Mouse (Mus musculus) liver, embryonic 12.5 days (tissue): ENCODE data around the gene Nol9. TPM values are rescaled to one million over a fixed set of nuclear protein-coding genes. Genes with fewer than 3 reads are reported as not detected.

ENCODE experiments used
- ATAC-seq: fragments of 200-750 bp; cut with Nextera tagmentation; 2 replicates; pipeline ENCODE4 v1.8.0; 2017; ENCODE audit warnings: moderate number of reproducible peaks, mild to moderate bottlenecking, moderate library complexity
- H3K27ac ChIP-seq: fragments of 300-500 bp; sonication (generic); 2 replicates; pipeline ENCODE4 v1.5.1; 2016; ENCODE audit warnings: mild to moderate bottlenecking
- H3K27me3 ChIP-seq: fragments of 300-500 bp; sonication (generic); replicated peaks from 2 replicates; pipeline ENCODE4 v1.6.1; 2016; ENCODE audit warnings: mild to moderate bottlenecking, moderate library complexity
- H3K36me3 ChIP-seq: fragments of 300-500 bp; sonication (generic); 2 replicates; pipeline ENCODE4 v1.6.1; 2016; ENCODE audit warnings: mild to moderate bottlenecking, moderate library complexity
- H3K4me1 ChIP-seq: fragments of 300-500 bp; sonication (generic); 2 replicates; pipeline ENCODE4 v1.6.1; 2016
- H3K4me2 ChIP-seq: fragments of 300-500 bp; sonication (generic); 2 replicates; pipeline ENCODE4 v1.6.1; 2016; ENCODE audit warnings: mild to moderate bottlenecking, moderate library complexity
- H3K4me3 ChIP-seq: fragments of 300-500 bp; sonication (generic); 2 replicates; pipeline ENCODE4 v1.5.1; 2016; ENCODE audit warnings: mild to moderate bottlenecking, moderate library complexity
- H3K9ac ChIP-seq: fragments of 300-500 bp; sonication (generic); 2 replicates; pipeline ENCODE4 v1.6.1; 2016; ENCODE audit warnings: mild to moderate bottlenecking, moderate library complexity
- H3K9me3 ChIP-seq: fragments of 300-500 bp; sonication (generic); replicated peaks from 2 replicates; pipeline ENCODE4 v1.6.1; 2016; ENCODE audit warnings: mild to moderate bottlenecking, moderate library complexity
- WGBS: fragments of 180-500 bp; shearing (Covaris S2); methylation state at CpG from one replicate; pipeline ENCODE4 v1.1.7; 2016; ENCODE audit not compliant: insufficient replicate concordance; 5-methylcytosine and 5-hydroxymethylcytosine counted together
- polyA plus RNA-seq: library from polyadenylated mRNA; unstranded; fragments of >200 nt; fragmentation: Nextera tagmentation; extraction: Ambion mirVana; gene quantifications from 2 replicates; pipeline ENCODE4 v1.2.1, GENCODE M21; 2016

The Nol9 gene
- polyA plus RNA-seq, 1 experiment from 2014 or later = 44.0 TPM

DNA sequence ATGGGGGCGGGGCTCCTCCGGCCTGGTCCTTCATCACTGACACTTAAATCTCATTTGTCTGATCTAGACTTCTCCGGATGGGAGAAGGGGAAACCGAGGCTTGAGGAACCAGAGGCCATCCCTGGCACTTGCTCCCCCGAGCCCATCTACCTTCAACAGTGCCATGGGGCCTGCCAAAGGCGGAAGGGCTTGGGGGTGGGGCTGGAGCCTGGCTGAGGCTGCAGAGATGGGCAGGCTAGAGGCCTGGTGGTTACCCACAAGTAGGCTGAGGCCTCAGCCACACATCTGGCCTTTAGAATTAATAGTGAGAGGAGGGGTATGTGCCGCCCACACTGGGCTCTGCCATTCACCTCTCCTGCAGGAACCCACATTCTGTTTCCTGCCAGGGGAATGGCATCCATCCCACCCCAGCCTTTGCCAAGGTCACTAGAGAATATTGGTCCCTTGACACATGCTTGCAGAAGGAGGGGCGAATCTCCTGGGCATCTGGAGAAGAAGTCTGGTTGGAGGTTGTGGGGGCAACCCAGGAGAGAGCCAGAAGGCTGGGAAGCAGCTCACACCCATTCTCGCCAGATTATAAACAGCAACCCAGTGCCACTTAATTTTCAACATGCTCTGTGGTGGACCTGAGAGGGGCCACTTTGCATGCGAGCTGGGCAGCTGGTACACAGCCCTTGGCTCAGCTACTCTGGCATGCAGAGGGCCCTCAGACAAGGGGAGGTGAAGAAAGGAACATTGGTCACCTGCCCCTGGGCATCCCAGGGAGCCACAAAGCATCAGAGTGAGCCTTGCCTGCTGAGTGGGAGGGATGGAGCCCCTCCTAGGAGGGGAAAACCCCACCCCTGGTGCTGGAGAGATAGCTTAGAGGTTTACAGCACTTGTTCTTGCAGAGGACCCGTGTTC lies 31.6 kb downstream of the Nol9 start:
- Histone ChIP-seq H3K4me2 (no peak overlapping the region), H3K27me3 (peaks cover 9% of the 10 kb centered on the region), H3K4me1 (peaks cover 28% of the 10 kb centered on the region), H3K9me3 (no peaks in the 10 kb centered on the region), H3K9ac (no peak overlapping the region), H3K4me3 (no peak overlapping the region), H3K27ac (no peak overlapping the region), H3K36me3 (no peaks in the 10 kb centered on the region)
- no peak for ATAC-seq
- WGBS = 47% methylated on average over 11 of the region's 11 CpGs

DNA sequence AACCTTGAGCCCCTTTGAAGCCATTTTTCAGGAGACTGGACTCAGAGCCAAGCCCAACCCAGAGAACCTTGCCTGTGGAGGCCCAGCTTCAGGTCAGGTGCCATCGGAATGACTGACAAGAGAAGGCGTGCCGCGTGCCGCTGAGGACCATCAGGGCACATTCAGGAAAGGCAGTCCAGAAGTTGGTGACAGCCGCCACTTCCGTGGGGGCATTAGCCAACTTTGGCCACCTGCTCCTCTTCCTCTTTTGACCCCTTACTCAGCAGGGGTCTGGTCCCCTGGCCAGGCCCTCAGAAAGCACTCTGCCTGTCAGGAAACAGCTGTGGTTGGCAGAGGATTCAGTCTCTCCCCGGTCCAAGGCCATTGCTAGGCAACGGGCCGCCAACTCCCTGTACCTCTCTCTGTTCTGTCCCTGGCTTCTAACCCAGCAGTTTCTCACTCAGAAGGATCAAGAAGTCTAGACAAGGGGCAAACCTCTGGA lies 33.0 kb downstream of the Nol9 start, which contains the start of gene Plekhg5:
Gene Plekhg5, plus strand, starts transcription at position 378 of the 481 bp plus-strand sequence.
- Histone ChIP-seq H3K27me3 (peaks cover 17% of the 10 kb centered on the region), H3K9me3 (no peaks in the 10 kb centered on the region), H3K36me3 (no peaks in the 10 kb centered on the region), H3K27ac (no peak within 1 kb of the TSS), H3K9ac (no peak within 1 kb of the TSS), H3K4me3 (no peak within 1 kb of the TSS), H3K4me1 (peaks cover 34% of the 10 kb centered on the region), H3K4me2 (no peak within 1 kb of the TSS)
- ATAC-seq = no peak
- 26% methylated on average over 10 of the region's 10 CpGs for WGBS

DNA sequence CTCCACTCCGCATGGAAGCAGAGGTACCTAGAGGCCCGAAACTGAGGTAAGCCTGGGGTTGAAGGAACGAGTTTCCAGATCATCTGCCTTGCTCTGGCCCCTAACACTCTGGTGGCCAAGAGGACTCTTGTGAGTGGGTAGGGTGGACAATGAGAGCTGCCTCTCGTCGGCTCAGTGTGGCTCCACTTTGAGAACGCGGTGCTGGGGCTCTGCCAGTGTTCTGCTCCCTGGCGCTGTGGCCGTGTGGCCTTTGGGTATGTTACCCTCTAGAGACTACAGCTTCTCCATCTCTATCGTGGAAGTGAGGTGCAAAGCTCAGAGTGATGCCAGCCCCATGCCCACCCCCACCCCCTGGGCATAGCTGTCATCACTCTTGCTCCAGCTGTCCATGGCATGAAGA lies 33.5 kb downstream of the Nol9 start:
- Histone ChIP-seq H3K36me3 (no peaks in the 10 kb centered on the region), H3K9me3 (no peaks in the 10 kb centered on the region), H3K4me2 (no peak overlapping the region), H3K4me3 (no peak overlapping the region), H3K27ac (no peak overlapping the region), H3K4me1 (peaks cover 34% of the 10 kb centered on the region), H3K27me3 (peaks cover 20% of the 10 kb centered on the region), H3K9ac (no peak overlapping the region)
- ATAC-seq = no peak
- WGBS = 55% methylated on average over 10 of the region's 10 CpGs

DNA sequence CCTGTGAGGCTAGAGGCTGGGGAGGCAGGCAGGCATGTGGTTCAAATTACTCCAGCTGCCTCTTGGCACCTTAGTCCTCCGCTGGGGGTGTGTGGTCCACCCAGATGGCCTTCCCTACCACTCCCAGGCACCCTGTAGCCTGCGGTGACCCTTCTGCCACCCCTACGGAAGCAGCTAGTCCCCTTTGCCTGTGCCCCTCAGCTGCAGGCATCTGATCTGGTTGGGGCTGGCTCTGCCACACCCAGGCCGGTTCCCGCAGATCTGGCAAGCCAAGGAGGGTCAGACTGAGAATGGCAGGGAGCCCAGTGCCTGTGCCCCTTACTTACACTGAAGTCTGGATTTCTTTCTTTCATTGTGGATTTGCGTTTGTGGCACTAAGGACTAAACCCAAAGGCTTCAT lies 34.6 kb downstream of the Nol9 start:
- Histone ChIP-seq H3K4me1 (peaks cover 40% of the 10 kb centered on the region), H3K27ac (no peak overlapping the region), H3K4me3 (no peak overlapping the region), H3K36me3 (no peaks in the 10 kb centered on the region), H3K4me2 (no peak overlapping the region), H3K9me3 (no peaks in the 10 kb centered on the region), H3K27me3 (peaks cover 20% of the 10 kb centered on the region), H3K9ac (no peak overlapping the region)
- ATAC-seq = no peak
- WGBS = 74% methylated on average over 6 of the region's 6 CpGs

DNA sequence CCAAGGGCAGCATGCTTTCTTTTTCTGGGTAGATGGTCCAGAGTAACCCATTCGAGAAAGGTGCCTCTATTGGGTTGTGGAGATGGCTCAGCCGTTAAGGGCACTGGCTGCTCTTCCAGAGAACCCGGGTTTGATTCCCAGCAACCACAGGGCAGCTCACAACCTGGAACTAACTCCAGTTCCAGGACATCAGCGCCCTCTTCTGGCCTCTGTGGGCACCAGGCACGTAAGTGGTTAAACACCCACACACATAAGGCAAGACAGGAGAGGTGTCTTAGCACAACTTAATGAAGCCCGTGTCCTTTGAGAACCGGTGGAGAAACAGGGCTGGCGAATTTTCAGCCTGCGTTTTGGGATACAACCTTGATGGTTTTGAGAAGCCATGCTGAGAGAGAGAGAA lies 35.4 kb downstream of the Nol9 start:
- Histone ChIP-seq H3K4me2 (no peak overlapping the region), H3K4me1 (peaks cover 40% of the 10 kb centered on the region), H3K36me3 (no peaks in the 10 kb centered on the region), H3K9me3 (no peaks in the 10 kb centered on the region), H3K4me3 (no peak overlapping the region), H3K9ac (no peak overlapping the region), H3K27me3 (peaks cover 20% of the 10 kb centered on the region), H3K27ac (no peak overlapping the region)
- no peak for ATAC-seq
- WGBS = 78% methylated on average over 9 of the region's 9 CpGs

DNA sequence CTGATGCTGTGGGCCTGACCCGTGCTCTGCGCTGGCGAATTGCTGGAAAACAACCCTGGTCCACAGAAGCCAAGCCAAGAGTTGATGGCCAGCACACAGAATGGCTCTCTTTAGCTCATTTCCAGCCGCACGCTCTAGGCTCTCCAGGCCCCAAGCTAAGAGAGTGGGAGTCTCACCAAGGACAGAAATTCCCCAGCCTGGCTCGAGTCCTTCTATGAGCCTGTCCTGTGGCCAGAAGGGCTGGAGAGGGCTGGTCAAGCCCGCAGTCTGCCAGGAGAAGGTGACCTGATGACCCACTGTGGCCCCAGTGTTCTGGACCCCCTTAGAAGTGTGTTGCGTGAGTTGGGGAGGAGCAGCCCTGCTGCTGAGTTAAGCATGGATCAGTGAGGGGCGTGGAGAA lies 38.1 kb downstream of the Nol9 start:
- Histone ChIP-seq H3K9ac (no peak overlapping the region), H3K9me3 (no peaks in the 10 kb centered on the region), H3K36me3 (no peaks in the 10 kb centered on the region), H3K27me3 (peaks cover 19% of the 10 kb centered on the region), H3K4me3 (no peak overlapping the region), H3K4me1 (peaks cover 28% of the 10 kb centered on the region), H3K4me2 (no peak overlapping the region), H3K27ac (no peak overlapping the region)
- ATAC-seq = no peak
- WGBS = 76% methylated on average over 9 of the region's 9 CpGs

DNA sequence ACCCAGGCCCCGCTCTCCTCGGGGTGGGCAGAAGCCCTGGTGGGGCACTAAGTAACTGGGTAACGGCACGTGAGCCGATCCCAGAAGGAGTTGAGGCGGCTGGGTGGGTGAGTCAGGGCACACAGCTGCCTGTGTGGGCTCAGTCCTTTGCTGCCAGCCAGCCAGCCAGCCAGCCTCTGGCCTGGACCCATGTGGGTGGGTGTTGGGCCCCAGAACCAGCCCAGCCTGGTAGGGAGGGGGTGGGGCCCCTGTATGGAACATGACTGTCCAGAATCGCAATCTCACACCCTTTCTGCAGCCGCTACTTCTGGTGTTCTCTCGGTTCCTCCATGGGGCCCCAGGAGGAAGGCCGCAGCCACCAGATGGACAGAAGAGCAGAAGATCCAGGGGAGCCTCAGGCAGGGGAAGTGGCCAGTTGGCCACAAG lies 39.0 kb downstream of the Nol9 start:
- Histone ChIP-seq H3K9ac (no peak overlapping the region), H3K27me3 (0 out of 2 replicates have a peak, but pooled peaks cover 11% of the 10 kb centered on the region), H3K27ac (no peak overlapping the region), H3K4me1 (peaks cover 23% of the 10 kb centered on the region), H3K36me3 (no peaks in the 10 kb centered on the region), H3K4me3 (no peak overlapping the region), H3K9me3 (no peaks in the 10 kb centered on the region), H3K4me2 (no peak overlapping the region)
- 63% methylated on average over 10 of the region's 10 CpGs for WGBS
- ATAC-seq = no peak; the same call in 1 of the 2 replicates

DNA sequence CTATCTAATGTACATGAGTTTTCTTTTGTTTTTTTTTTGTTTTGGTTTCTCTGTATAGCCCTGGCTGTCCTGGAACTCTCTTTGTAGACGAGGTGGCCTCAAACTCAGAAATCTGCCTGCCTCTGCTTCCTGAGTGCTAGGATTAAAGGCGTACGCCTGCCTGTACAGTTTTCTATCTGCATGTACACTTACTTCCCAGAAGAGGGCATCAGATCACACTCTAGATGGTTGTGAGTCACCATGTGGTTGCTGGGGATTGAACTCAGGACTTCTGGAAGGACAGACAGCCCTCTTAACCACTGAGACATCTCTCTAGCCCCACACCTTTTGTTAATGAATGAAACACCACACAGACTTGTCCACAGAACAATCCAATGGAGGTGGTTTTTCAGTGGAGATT lies 40.1 kb downstream of the Nol9 start:
- no peak for ATAC-seq
- Histone ChIP-seq H3K4me2 (no peak overlapping the region), H3K9ac (no peak overlapping the region)

DNA sequence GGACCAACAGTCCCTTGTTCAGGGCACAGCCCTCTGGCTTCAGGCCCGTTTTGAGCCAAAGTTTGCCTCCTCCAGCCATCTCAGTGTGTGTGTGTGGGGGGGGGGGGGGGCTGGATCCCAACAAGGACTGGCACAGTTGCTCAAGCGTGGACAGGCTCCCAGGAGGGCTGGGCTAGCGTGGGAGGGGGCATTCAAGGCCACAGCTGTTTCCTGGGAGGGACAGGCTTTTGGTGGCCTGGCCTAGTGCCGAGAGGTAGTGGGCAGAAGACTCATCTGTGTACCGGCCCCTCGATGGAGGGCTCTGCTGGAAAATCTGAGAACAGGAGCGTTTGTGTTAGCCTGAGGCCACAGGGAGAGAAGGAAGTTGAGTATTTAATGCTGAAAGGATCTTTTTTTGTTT lies 40.8 kb downstream of the Nol9 start:
- Histone ChIP-seq H3K4me3 (no peak overlapping the region), H3K9ac (no peak overlapping the region), H3K4me1 (peaks cover 13% of the 10 kb centered on the region), H3K4me2 (no peak overlapping the region), H3K27ac (no peak overlapping the region), H3K9me3 (no peaks in the 10 kb centered on the region), H3K36me3 (no peaks in the 10 kb centered on the region), H3K27me3 (peaks cover 26% of the 10 kb centered on the region)
- no peak for ATAC-seq
- WGBS = 65% methylated on average over 7 of the region's 7 CpGs

More for the DNA sequence above, 40.1 kb downstream of the Nol9 start:
- Histone ChIP-seq H3K27me3 (peaks cover 19% of the 10 kb centered on the region; the same call in 1 of the 2 replicates), H3K27ac (no peak overlapping the region), H3K9me3 (no peaks in the 10 kb centered on the region), H3K4me3 (no peak overlapping the region), H3K36me3 (no peaks in the 10 kb centered on the region), H3K4me1 (peaks cover 13% of the 10 kb centered on the region)
- 69% methylated on average over 3 of the region's 3 CpGs for WGBS

DNA sequence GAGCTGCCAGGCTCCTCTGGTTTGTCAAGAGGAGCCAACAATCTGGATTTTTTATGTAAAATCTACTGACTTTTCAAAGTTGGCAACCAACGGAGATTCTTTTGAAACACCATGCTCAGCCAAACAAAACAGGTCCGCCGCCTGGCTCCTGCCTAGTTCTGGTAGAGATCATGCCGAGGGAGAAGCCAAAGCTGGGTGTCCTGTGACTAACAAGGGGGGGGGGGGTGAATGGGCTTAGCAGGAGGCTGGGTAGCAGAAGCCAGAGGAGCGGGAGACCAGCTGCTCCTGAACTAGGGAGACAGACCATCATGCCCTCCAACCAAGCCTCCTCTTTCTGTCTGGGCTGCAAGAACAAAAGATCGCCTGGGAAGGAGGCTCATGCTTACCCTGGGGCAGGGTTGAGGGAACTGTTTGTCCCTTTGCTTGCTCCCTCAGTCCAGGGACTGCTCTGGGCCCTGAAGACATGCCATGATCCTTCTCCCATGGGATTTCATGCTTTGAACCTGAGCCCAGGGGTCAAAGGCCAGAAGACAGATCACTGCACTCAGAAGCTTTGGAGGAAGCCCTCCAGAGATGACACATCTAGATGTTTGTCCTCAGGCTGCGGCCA lies 44.6 kb downstream of the Nol9 start:
- 71% methylated on average over 7 of the region's 7 CpGs for WGBS
- ATAC-seq = no peak
- Histone ChIP-seq H3K27ac (no peak overlapping the region), H3K4me1 (peaks cover 25% of the 10 kb centered on the region), H3K36me3 (no peaks in the 10 kb centered on the region), H3K9ac (no peak overlapping the region), H3K4me2 (no peak overlapping the region), H3K27me3 (peaks cover 25% of the 10 kb centered on the region), H3K9me3 (no peaks in the 10 kb centered on the region), H3K4me3 (no peak overlapping the region)

DNA sequence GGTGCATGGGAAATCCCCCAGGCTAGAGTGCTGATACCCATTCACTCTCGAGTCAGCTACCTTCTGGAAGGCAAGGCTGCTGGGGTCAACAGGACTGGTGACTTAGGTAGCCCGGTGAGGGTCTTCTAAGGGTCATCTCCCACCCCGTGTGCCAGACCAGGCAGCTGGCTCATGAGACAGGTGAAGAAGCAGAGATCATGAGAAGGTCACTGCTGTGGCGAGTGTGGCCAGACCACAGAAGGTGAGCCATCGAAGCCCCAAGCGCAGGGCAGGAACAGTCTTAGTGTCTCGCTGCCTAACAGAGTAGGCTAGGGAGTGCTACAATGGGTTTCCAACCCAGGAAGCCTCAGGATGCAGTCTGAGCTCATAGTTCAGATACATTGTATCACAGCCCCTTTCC lies 45.5 kb downstream of the Nol9 start:
- H3K9me3 ChIP-seq = no peaks in the 10 kb centered on the region
- WGBS = 69% methylated on average over 7 of the region's 7 CpGs
- no peak for ATAC-seq

DNA sequence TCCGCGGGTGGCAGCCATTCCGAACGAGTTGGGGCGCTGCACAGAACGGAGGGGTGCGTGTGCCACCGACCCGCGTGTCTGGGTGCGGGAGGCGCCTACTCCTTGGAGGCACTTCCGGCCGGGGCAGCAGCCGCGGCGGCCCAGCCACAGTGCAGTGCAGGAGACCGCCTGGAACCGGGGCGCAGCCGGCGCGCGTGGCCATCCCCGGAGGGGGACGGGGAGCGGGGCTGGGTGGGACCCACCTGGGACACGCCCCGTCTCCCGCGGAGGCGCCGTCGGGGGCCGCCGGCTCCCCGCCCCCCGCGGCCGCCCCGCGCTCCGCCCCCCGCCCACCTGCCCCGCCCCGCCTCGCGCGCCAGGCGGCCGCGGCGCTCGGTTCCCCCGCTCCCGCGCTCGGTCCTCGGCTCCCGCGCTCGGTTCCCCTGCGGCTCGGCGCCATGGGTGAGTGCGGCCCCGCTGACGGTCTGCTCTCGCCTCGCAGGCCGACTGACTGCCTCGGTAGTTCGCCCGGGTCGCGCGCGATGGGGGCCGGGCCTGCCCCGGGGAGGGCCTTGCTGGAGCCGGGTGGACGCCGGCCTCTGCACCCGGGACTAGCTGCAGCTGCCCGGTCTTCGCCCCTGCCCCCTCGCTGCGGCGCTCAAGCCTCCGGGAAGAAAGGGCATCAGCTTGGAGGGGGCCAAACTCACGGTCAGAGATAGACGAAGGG lies 47.5 kb downstream of the Nol9 start:
- peak overlapping the region; percentile 77 for H3K27ac ChIP-seq
- peaks cover 25% of the 10 kb centered on the region for H3K27me3 ChIP-seq
- ATAC-seq = peak; percentile 83
- H3K4me3 ChIP-seq = peak overlapping the region; percentile 78
- no peaks in the 10 kb centered on the region for H3K9me3 ChIP-seq
- peak overlapping the region; percentile 87 for H3K9ac ChIP-seq
- H3K36me3 ChIP-seq = peaks cover 8% of the 10 kb centered on the region
- peaks cover 52% of the 10 kb centered on the region for H3K4me1 ChIP-seq
- H3K4me2 ChIP-seq = peak overlapping the region; percentile 96
- WGBS = under 1% methylated on average over 58 of the region's 92 CpGs

More for the DNA sequence above, 45.5 kb downstream of the Nol9 start:
- Histone ChIP-seq H3K27me3 (peaks cover 25% of the 10 kb centered on the region), H3K27ac (no peak overlapping the region), H3K4me2 (no peak overlapping the region), H3K9ac (no peak overlapping the region), H3K36me3 (peaks cover 4% of the 10 kb centered on the region), H3K4me1 (peaks cover 34% of the 10 kb centered on the region), H3K4me3 (no peak overlapping the region)
